Mouse (Mus musculus) kidney, adult 9 months (tissue): ENCODE measurements around the gene Cecr2.
A peak's percentile ranks its signal among the peaks of the same experiment; 100 is the strongest.
"Not testable (repeated sequence)": the region's sequence is repeated elsewhere in the genome, so short reads cannot be mapped to it uniquely, and the experiment has no call there.

Experiments
- DNase-seq: peaks from one replicate; pipeline ENCODE4 v3.0.0; 2022

The Cecr2 gene

DNA sequence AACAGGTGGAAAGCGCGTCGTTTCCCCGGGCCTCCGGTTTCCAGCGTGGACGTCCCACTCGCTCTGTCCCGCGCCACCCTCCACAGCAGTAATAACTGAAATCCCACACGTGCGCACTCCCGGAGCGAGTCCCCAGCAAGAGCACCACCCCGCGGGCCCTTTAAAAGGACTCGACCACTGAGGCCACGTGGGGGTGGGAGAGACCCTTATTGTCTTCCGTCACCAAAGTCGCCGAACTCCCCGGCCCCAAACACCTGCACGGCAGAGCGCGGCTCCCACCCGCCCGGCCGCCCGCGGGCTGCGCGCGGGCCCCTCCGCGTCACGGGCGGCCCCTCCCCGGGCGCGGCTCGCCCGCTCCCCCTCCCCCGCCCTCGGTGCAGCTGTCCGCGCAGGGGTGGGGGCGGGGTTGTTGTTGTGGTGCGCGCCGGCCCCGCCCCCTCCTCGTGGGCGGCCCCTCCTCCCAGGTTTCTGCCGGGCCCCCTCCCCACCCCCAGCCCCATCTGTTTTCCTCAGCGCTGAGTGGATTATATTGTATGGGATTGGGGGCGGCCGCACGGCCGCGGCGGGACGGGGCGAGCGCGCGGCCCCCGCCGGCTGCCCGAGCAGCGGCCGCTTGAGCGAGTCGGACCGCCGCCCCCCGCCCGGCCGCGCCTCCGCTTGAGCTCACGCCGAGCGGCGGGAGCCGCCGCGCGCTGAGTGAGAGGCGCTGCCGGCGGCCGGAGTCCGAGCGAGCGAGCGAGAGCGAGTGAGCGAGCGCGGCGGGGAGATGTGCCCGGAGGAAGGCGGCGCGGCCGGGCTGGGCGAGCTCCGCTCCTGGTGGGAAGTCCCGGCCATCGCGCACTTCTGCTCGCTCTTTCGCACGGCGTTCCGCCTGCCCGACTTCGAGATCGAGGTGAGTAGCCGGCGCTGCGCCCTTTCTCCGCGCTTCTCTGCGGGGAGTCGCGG is at the start of gene Cecr2:
TSS of gene Cecr2 (plus strand) at position 554 of the 945 bp plus-strand sequence.
- DNase-seq = peak; percentile 75

DNA sequence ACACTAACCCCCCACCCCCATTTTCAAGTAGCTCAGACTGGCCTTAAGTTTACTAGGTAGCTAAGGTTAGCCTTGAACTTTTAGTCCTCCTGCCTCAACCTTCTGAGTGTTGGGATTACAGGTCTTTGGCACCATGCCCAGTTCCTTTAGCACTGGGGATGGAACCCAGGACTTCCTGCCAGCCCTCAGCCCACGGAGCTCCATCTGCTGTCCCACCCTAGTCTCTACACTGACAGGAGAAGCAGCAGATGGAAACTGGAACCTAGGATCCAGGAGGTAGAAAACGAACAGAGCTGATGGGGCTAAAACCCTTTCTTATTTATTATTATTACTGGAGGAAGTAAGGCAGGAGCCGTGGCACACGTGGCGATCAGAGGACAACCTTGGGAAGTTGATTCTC is 48.6 kb upstream of the Cecr2 start:
- DNase-seq = no peak

DNA sequence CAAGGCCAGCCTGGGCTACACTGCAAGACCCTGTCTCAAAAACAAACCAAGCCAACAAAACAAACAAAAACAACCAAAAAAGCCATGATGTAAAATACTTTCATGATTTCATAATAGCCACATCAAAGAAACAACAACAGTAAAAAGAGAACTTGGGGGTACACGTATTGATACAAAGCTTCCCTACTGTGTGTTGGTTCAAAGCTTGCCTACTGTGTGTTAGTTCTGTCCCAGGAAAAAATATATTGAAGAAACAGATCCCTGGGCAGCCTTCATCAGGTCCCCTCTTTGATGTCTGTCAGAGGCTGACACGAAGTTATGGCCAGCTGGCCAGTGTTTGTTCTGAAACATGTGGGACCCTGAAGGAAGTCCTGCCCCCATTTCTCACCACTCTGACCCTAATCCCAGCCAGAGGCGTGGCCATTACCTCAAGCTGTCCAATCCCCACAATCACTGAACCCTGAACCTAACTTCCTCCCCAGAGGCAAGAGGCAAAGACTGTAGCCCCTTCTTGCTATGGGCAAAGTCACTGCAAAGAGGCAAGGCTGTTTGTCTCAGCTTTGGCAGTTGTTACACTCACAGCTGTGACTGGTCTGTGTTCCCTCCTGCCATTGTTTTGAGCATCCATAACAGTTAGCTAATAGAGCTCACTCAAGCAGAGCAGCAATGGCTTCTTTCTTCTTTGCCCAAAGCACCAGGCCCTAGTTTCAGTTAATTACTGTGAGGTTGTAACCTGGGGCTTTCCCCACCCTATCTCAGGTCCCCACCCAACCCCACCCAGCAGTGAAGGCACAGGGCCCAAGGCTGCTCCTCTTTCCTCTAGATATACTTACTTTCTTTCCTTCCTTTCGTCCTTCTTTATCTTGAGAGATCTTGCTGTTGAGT is 47.4 kb upstream of the Cecr2 start:
- no peak for DNase-seq

GRCm38 (mm10) chr6:120620193-120620592 is 46.0 kb upstream of the Cecr2 start:
- DNase-seq = no peak

DNA sequence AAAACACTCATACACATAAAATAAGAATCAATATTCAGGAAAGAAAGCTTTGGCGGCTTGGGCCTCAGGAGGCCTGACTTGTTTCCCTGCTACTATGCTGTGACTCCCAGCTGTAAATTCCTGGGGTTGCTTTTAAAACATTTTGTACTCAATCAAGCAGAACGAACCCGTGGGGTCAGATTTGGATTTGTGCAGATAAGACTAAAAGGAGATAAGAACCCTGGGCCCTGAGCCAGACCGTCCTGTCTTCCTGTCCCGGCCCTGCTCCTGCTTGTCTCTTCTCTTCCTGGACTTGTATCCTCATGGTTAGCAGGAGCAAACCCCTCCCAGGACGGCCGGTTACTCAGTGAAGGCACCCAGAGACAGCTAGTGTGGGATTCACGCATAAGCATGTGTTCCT is 41.1 kb upstream of the Cecr2 start:
- DNase-seq = peak; percentile 59

DNA sequence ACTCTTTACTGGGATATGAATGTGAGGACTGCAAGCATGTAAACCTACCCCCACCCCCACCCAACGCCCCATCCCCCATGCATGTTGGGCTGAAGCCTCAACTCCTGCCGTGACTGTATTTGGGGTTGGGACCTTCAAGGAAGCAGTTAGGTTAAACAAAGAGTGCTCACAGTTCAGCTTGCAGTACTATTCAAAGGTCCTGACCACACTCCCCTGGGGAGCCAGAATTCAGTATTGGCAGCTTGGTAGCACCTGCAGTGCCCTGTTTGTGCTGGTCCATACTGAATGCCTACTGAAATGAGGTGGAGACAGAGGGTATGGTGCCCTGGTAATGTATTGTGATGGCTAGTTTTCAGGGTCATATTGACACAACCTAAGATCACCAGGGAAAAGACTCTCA is 39.1 kb upstream of the Cecr2 start:
- no peak for DNase-seq

DNA sequence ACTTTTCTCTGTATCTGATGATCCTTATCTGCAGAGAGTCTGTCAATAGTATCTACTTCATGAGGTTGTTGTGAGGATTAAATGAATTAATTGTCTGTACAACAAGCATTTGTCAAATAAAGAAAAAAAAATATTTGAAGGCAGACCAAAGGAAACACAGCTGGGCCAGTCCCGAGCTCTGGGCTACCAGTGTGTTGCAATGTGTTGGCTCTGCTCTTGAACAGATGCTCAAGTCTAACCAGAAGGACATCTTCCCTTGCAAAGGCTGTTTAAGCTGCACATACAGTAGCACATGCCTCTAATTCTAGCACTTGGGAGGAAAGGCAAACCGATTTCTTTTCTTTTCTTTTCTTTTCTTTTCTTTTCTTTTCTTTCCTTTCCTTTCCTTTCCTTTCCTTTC is 37.2 kb upstream of the Cecr2 start:
- DNase-seq = no peak

DNA sequence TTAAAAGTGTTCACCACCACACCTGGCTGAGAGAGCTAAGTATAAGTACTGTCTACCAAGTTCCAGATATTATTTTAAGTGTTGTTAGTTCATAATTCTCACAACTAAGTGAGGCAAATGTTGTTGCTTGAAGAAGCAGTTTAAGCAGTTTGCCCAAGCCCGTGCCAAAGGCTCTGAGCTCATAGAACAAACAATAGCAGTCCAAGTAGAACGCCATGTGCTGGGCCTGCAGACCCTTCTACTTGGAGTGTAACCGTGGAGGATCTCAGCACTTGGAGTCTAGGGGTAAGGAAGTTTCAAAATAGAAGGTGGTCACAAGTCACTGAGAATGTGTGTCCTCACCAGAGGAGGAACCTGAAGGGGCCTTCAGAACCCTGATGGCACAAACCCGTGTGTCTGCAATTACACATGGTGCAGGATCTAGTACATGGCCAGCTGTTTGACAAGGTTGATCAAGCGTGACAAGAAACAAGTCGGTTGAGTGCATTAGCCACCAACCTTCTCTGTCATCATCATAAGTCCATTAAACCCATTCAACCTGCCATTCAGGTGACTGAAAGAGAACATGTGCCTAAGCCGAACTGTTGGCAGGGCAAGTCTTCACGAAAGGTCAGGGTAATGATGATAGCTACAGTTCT is 30.7 kb upstream of the Cecr2 start:
- no peak for DNase-seq

DNA sequence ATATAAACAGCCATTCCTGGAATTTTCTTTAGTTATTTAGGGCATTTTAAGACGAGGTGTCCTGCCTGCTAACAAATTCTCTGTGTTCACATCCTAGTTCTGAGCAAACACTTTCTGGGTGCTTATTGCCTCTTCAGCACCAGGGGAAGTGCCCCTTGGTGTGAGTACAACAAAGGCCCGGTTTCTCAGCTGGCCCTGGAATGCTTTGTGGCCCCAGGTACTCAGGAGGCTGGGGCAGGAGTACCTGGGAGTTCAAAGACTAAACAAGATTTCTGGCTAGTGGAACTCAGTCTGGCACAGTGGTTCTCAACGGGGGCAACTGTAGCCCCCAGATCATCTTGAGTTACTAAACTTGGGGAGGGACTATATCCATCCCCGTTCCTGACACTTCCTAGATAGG is 26.6 kb upstream of the Cecr2 start:
- no peak for DNase-seq

DNA sequence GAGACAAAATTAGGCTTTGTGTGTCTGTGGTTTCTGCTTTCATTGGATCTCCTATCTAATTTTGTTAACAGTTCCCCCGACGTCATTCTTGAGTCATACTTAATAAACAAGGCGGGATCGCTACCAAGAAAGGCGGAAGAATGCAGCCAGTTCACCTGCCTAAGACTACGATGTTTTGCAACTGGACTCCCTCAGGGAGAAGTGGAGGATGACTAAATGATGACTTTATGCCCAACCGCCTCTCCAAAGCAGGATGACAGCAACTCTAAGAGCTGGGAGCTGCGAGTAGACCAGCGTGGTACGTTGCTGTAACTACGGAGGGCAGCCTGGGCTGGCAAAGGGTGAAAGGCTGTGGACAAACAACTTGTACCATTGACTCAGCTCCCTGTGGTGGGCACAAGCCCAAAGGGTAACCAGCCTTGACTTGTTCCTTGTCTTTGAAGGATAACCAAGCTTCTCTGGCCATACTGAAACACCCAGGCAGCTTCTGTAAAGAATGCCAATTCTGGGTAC is 24.2 kb upstream of the Cecr2 start:
- no peak for DNase-seq

- DNase-seq = peak; percentile 62
Observed at GRCm38 (mm10) chr6:120643776-120644175, 22.4 kb upstream of the Cecr2 start.

DNA sequence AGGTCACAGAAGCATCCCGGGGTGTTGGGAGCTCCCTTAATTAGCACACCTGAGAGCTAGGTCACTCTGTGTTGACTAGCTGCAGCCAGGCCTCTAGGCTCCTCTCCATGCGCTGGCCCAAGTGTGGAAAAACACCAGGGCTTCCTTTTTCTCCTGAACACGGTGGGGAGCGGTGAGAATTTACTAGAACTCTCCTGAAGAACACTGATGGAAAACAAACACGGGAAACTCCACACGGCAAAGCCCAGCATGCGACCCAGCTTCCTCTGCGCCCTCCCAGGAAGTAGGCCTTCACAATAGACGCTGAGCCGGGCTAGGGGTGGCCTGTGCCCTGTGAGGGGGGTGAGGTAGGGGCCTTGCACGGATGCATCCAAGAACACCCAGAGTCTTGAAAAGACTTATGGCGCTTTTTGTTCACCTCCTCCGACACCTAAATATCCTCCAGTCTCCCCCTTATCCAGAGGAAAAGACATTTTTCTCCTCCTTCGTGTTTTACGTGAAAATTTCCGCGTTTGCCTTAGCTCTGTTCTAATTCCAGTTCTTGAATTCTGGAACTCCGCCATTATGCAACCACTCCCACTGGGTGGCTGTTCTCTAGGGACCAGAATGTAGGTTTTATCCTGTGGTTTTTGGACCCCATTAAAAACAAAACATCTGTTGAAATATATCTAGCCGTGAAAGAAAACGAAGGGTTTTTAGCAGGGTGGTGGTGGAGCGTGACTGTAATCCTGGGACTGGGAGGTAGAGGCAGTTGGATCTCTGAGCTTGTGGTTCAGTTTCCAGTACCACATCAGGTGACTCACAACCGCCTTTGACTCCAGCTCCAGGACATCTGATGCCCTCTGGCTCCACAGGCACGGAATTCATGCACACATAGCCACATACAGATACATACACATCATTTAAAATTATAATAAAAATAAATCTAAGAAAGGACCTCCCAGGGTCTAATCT is 21.5 kb upstream of the Cecr2 start:
- no peak for DNase-seq

DNA sequence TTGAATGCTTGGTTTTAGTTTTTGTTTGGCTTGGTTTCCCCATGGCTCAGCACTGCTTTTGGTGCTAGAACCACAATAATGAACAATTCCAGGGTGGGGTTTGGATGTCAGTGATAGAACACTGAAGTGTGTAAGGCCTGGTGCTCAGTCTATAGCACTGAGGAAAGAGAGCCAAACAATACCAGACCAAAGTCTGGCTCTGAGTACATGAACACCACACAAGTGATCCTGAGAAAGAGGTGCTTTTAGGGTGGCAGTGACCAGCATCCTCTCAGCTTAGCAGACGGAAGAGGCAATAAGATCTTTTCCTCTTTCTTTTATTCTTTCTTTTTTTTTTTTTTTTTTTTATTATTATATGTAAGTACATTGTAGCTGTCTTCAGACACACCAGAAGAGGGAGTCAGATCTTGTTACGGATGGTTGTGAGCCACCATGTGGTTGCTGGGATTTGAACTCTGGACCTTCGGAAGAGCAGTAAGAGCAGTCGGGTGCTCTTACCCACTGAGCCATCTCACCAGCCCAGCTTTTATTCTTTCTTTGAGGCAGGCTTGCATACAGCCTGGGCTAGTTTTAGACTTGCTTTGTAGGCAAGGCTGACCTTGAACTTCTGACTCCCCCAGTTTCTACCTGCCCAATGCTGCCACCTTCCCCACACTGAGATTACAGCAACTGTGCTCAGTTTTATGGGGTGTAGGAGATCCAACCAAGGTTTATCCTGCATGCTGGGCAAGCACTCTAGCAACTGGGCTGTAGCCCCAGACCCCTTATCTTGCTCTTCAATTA is 18.7 kb upstream of the Cecr2 start:
- not testable (repeated sequence) for DNase-seq

- DNase-seq = no peak
Observed at GRCm38 (mm10) chr6:120648205-120648604, 18.0 kb upstream of the Cecr2 start.

DNA sequence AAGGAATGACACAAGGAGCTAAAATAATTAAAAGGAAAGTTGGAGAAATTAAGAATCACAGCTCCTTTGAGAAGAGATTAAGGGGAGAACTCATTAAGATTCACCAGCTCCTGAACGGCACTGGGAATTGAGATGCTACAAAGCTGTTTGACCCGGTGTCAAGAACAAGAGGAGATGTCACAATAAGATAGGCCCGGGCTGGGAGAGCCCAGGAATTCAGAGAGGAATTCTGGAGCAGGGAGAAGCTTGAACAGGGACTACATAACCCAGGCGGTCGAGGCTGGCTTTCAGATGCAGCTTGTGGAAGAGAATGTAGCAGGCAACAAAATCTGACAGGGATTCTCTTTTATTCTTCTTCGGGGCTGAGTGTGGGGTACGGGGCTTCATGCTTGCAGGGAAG is 13.5 kb upstream of the Cecr2 start:
- no peak for DNase-seq

DNA sequence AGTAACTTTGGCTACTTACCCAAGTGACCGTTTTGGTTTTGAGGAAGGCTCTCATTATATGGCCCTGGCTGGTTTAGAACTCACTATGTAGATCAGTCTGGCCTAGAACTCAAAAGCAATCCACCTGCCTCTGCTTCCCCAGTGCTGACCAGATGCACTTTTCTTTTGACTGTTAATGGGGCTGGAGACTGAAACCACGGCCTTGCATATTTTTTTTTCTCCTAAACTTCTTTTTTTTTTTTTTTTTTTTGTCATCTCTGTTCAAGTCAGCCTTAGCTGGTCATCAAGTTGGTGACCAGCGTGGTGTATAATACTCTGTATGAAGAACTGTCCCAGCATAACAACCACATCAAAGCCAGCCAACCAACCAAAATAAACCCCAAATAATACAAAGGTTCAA is 10.5 kb upstream of the Cecr2 start:
- DNase-seq = no peak

DNA sequence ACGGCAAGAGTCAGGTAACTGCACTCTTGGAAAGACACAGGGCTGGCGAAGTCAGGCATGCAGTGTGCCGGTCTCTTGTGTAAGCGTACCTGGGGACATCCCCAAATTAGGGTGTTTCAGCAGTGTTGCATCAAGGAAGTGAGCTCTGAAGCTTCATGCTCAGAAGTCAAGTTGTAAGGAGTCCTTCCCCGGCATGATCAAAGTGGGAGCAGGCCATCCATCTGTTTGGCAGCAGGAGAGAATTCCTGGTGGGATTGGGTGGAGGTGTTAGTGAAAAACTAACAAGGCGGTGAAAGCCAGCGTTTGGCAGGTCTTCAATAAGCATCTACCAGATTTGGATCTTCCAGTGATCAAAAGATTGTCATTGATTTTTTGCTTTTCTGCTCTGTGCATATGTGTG is 7.3 kb upstream of the Cecr2 start:
- no peak for DNase-seq

DNA sequence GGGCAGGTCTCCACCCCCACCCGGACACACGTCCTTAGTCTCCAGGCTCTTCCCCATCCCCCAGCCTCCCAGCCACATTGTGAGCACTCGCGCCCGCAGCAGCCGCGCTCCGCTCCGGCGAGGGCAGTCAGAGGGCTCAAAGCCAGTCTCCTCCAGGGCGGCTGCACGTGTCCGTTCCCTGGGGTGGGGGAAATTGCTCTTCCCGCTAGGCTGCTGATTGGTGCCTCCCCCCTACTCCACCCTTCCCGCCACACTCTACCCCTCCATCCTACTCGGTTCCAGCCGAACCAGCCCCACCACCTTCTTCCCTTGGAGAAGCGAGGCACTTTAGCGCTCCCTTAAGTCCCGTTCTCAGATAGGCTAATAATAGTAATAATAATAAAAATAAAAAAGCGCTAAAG is 754 bp upstream of the Cecr2 start:
- DNase-seq = peak; percentile 67

- DNase-seq = peak; percentile 40
Observed at GRCm38 (mm10) chr6:120666761-120667421, 722 bp downstream of the Cecr2 start.

DNA sequence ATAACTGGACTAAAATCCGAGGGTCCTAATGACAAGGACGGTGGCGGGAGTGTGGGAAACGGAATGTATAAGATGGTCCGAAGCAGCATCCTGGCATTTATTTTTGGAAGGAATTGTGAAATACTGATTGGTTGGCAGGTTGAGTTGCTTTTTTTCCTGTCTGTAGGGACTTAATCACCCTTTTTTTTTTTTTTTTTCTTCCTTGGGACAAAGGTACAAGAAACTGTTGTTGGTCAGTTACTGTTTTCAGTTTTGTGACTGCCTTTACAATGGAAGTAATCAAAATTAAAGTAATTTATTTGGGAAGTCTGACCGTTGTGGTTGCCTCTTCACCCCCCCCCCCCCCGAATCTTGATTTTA is 1.2 kb downstream of the Cecr2 start:
- DNase-seq = no peak

- DNase-seq = no peak
Observed at GRCm38 (mm10) chr6:120667911-120668310, 1.7 kb downstream of the Cecr2 start.
